Mouse (Mus musculus): ENCODE results near the gene Fgfr1op. TPM values are rescaled to one million over a fixed set of nuclear protein-coding genes. Genes with fewer than 3 reads are reported as not detected.
"Not testable (repeated sequence)": the region's sequence is repeated elsewhere in the genome, so short reads cannot be mapped to it uniquely, and the experiment has no call there.

The Fgfr1op gene
- total RNA-seq, 2 experiments from 2014 or later, result 19.8 to 20.8 TPM

DNA sequence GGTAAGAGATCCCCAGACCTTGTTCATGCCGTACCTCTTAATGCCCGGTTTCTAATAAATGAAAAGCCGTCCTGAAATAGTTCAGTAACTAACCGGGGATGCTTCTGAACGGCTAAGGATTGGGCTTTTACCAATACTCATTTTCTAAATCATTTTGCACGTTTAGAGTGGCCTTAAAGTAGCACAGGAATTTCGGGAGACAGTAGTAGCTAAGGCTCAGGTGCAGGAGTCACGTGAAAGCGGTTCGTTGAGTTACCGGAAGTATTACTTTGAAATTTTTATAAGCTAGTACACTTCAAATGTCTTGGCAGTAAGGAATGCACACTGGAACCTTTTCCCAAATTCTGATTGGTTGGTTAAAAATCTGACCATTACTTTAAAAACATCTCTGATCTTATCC lies 676 bp downstream of the Fgfr1op start:
- intact Hi-C loops (cut with DNase I); DNase-seq (ENCODE audit: extremely low spot score in 1 of 2, low spot score in 2 of 2): not testable (repeated sequence)

- intact Hi-C loops (cut with DNase I); DNase-seq (ENCODE audit: extremely low spot score in 1 of 2, low spot score in 2 of 2): not testable (repeated sequence)
Measured at GRCm38 (mm10) chr17:8166454-8166853, 1.2 kb downstream of the Fgfr1op start.

- DNase-seq (ENCODE audit: extremely low spot score in 1 of 2, low spot score in 2 of 2); intact Hi-C loops (cut with DNase I): not testable (repeated sequence)
Measured at GRCm38 (mm10) chr17:8167436-8167835, 2.1 kb downstream of the Fgfr1op start.

DNA sequence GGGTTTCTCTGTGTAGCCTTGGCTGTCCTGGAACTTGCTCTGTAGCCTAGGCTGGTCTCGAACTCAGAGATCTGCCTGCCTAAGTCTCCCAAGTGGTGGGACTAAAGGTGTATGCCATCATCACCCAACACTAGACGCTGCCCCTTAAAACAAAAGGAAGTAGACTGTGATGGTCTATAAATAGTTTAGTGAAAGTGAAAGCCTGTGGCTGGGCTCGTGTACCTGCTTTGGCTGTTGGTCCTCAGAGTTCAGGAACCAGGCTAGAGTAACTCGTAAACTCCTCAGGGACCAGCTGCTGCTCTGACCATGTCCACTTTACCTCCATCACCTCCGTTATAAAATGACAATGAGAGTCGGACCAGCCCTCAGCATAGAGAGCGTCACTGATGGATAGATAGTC lies 5.0 kb downstream of the Fgfr1op start:
- no peak for DNase-seq (ENCODE audit: extremely low spot score in 1 of 2, low spot score in 2 of 2)
- intact Hi-C loops (cut with DNase I), result no loop called here

GRCm38 (mm10) chr17:8171081-8171480 lies 5.8 kb downstream of the Fgfr1op start:
- no peak for DNase-seq (ENCODE audit: extremely low spot score in 1 of 2, low spot score in 2 of 2)
- intact Hi-C loops (cut with DNase I), result no loop called here

- DNase-seq (ENCODE audit: extremely low spot score in 1 of 2, low spot score in 2 of 2), result no peak
- intact Hi-C loops (cut with DNase I), result no loop called here
Measured at GRCm38 (mm10) chr17:8177090-8177489, 11.8 kb downstream of the Fgfr1op start.

DNA sequence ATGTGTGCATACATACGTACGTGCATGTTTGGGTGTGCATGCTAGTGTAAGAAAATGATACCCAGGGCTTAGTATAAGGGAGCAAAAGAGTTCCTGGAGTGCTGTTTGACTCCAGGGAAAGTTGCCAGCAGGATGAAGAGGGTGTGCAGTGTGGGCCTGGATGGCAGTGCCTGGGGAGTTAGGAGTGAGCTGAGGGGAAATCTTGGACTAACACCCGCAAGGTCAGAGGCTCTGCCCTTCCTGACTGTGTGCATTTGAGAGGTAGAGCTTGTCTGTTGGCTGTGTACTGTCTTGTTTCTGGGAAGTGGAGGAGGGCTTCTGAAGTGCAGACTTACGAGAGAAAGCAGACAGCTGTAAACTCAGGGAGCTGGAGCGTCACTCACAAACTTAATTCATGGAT lies 18.5 kb downstream of the Fgfr1op start:
- intact Hi-C loops (cut with DNase I), result loop anchor here (5.0 kb wide), 1 partner anchor 118 kb away; no protein-coding TSS in a partner anchor
- no peak for DNase-seq (ENCODE audit: extremely low spot score in 1 of 2, low spot score in 2 of 2)

DNA sequence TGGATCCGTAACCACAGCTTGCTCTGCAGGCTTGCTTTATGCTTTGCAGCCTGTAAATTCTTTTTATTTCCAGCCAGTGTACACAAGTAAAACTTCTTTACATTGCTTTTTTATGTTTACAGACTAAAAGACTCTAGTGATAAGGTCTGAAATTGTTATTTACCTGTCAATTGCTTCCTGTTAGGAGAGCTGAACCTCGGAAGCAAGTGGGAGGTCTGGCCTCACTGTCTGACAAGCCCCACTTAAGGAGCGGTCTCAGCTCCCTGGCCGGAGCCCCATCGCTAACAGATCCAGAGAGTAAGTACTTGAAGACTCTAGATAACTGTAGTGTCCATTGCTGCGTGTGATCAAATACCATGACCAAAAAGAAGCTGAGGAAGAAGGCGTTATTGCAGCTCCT lies 18.9 kb downstream of the Fgfr1op start:
- no peak for DNase-seq (ENCODE audit: extremely low spot score in 1 of 2, low spot score in 2 of 2)

DNA sequence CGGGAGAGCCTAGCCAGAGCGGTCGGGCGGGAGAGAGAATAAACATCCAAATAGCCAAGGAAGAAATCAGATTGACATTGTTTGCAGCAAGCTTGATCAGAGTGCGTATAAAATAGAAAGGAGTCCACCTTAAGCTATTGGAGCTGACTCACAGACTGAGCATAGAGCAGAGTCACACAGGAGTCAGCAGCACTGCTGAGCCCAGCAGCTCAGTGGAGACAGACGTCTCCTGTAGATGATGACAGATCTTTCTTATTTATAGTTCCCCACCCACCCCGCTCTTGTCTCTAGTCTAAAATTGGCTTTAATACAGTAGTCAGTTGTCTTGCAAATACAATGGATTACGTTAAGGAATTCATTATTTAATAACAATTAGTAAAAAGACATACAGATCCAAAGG lies 28.4 kb downstream of the Fgfr1op start:
- intact Hi-C loops (cut with DNase I), result no loop called here
- DNase-seq (ENCODE audit: extremely low spot score in 1 of 2, low spot score in 2 of 2), result no peak

More for the DNA sequence above, 18.9 kb downstream of the Fgfr1op start:
- intact Hi-C loops (cut with DNase I), result loop anchor here (5.0 kb wide), 1 partner anchor 118 kb away; no protein-coding TSS in a partner anchor

DNA sequence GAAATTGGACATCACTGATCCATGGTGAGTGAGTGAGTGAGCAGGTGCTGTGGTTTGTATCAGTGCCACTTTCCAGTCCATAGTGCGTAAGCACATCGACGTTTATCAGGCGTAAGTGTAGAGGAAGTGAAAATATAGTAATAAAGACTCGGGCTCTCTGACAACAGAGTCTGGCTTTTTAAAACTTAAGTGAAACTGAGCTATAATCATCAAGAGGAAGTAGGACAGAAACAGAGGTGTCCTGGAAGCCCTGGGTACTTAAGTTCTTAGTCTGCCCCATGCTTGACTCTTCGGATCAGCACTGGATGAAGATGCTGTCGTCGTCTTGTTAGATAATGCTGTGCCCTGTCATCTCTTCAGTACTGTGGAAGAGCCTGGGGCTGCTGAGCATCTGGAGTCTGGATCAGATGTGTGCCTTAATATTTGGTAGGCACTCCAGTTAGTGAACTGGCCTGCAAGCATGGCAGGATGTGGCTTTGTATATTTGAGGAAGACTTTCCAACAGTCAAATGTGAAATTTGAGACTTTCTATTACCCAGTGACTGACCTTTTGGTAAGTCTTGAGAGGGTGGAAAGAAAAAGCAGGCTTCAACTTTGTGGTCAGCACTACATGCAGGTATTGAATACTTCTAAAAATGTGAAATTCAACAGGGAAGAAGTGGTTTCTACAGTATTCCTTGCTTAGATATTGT lies 30.5 kb downstream of the Fgfr1op start:
- intact Hi-C loops (cut with DNase I), result no loop called here

GRCm38 (mm10) chr17:8197652-8198051 lies 32.4 kb downstream of the Fgfr1op start:
- intact Hi-C loops (cut with DNase I), result no loop called here

More for the DNA sequence above, 30.5 kb downstream of the Fgfr1op start:
- no peak for DNase-seq (ENCODE audit: extremely low spot score in 1 of 2, low spot score in 2 of 2)

GRCm38 (mm10) chr17:8199067-8199935 lies 34.0 kb downstream of the Fgfr1op start:
- DNase-seq (ENCODE audit: extremely low spot score in 1 of 2, low spot score in 2 of 2), result peak in 1 of 2 experiments; percentile 16
- intact Hi-C loops (cut with DNase I), result no loop called here

More at GRCm38 (mm10) chr17:8197652-8198051, 32.4 kb downstream of the Fgfr1op start:
- peak in 1 of 2 experiments; percentile 38 for DNase-seq (ENCODE audit: extremely low spot score in 1 of 2, low spot score in 2 of 2)

DNA sequence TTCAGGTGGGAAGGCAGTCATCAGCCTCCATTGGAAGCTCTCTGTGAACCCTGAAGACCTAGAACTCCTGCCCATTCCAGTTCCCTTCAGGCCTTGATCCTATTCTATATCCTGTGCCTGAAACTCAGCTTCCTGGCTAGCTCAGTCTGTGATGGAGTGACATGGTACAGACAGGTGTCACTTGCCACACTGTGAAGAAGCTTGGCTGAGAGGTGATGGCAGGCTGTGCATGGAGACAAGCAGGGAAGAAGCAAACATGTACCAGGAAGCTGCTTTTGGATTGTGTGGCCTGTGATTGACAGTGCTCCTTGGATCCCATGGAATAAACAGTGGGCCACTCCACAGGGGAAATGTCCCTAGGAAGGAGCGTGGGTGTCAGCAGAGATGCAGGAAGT lies 34.6 kb downstream of the Fgfr1op start:
- intact Hi-C loops (cut with DNase I), result no loop called here
- no peak for DNase-seq (ENCODE audit: extremely low spot score in 1 of 2, low spot score in 2 of 2)

DNA sequence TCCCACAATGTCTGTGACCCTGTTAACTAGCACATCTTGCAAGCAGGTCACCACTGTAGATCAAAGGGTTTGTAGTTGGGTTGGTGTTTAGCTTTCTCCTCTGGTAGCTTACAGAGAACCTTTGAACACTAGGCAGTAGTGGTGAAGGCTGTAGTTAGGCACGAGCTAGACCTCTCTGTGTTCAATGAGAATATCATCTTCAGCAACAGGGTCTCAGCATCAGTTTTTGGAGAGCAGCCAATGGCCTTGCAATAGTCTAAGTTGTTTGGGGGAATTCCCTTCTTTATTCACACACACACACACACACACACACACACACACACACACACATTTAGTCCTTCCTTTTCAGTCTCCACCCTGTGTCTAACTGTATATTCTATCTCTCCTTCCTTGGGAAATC lies 38.2 kb downstream of the Fgfr1op start:
- DNase-seq (ENCODE audit: extremely low spot score in 1 of 2, low spot score in 2 of 2), result no peak
- intact Hi-C loops (cut with DNase I), result no loop called here

DNA sequence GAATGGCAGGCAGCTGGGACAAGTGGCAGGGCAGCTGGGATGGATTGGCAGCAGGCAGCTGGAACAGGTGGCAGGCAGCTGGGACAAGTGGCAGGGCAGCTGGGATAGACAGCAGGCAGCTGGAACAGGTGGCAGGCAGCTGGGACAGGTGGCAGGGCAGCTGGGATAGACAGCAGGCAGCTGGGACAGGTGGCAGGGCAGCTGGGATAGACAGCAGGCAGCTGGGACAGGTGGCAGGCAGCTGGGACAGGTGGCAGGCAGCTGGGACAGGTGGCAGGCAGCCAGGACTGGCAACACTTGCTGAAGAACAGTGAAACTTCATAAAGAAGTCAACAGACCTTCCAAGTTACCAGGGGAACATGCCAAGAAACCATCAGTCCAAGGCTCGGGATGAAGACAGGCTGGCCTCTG lies 39.9 kb downstream of the Fgfr1op start:
- intact Hi-C loops (cut with DNase I); DNase-seq (ENCODE audit: extremely low spot score in 1 of 2, low spot score in 2 of 2): not testable (repeated sequence)

DNA sequence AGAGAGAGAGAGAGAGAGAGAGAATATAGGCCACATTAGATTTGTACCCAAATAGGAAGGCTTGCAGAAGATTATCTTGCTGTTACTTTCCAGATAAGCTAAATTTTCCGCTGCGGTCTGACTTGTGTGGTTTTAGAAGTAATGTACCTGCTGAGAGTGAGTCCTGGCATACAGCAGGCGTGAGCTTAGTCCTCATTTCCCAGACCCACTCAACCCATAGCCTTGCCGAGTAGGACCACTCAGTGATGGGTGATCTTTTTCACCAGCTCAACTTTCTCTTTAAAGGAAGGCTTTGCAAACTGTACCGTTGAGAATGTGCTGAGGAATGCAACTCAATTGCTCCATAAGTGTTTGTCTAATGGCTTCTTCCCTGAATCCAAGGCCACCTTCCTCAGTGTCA lies 41.4 kb downstream of the Fgfr1op start:
- intact Hi-C loops (cut with DNase I), result no loop called here
- no peak for DNase-seq (ENCODE audit: extremely low spot score in 1 of 2, low spot score in 2 of 2)

DNA sequence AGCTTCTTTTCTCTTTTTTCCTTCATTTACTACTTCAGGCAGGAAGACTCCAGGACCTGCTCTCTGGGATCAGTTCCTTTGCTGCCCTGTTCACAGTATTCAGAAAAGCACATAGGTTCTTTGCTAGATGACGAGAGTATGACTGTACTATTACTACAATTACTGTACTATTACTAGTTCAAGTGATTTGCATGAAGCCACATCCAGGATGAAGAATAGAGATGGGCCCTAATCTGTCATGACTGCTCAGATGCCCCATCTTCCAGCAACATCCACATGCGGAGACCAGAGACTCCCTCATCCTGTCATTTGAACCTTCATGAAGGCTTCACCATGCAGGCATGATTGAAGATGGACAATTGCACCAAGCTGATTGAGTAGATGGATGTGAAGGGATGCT lies 44.4 kb downstream of the Fgfr1op start:
- DNase-seq (ENCODE audit: extremely low spot score in 1 of 2, low spot score in 2 of 2), result no peak
- intact Hi-C loops (cut with DNase I), result no loop called here

DNA sequence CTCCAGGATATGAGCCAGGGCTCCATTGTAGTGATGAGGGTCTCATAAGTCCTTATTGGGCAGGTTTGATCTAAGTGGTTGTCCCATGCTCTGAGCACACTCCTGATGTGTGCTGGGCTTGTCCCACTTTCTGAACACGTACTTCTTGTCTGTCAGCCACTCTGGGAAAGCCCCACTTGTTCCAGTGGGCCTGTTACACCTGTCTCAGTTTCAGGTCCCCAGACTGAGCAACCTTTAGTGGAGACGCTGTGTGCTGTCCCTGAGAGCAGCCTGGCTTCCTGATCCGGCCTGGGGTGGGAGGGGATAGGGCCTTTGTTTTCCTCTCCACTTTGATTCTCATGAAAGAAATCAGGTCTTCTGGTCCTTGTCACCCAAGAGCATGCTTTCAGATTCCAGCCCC lies 44.9 kb downstream of the Fgfr1op start:
- DNase-seq (ENCODE audit: extremely low spot score in 1 of 2, low spot score in 2 of 2), result no peak
- intact Hi-C loops (cut with DNase I), result no loop called here

GRCm38 (mm10) chr17:8210675-8211074 lies 45.4 kb downstream of the Fgfr1op start:
- DNase-seq (ENCODE audit: extremely low spot score in 1 of 2, low spot score in 2 of 2), result no peak
- intact Hi-C loops (cut with DNase I), result no loop called here

DNA sequence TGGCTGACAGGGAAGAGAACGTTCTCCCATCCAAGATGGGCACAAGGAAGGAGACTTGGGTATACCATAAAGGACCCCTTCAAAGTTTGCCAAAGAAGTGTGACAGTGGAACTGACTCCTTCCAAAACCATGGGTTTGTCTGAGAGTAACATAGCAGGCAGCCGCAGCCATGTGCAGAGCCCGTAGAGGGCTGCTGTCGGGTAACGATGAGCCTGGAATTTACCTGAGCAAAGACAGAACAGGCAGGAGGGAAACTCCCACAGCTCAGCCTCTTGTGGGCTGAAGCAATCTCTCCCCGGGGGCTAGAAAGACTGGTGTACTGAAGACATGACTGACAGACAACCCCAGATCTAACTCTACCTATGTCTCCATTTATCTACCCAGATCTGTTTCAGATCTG lies 46.1 kb downstream of the Fgfr1op start:
- intact Hi-C loops (cut with DNase I), result no loop called here
- no peak for DNase-seq (ENCODE audit: extremely low spot score in 1 of 2, low spot score in 2 of 2)

Measured in left cerebral cortex, postnatal 10 days (tissue).